Mouse (Mus musculus) forebrain, embryonic 15.5 days (tissue): Measurements from ENCODE around the gene Vgll1. TPM values are rescaled to one million over a fixed set of nuclear protein-coding genes. Genes with fewer than 3 reads are reported as not detected.

ENCODE experiments used
- ATAC-seq: fragments of 200-750 bp; cut with Nextera tagmentation; replicated peaks from 2 replicates; pipeline ENCODE4 v1.8.0; 2017; ENCODE audit warnings: mild to moderate bottlenecking, moderate TSS enrichment, moderate library complexity
- H3K27ac ChIP-seq: fragments of 300-500 bp; sonication (generic); replicated peaks from 2 replicates; pipeline ENCODE4 v1.5.1; 2015; ENCODE audit warnings: mild to moderate bottlenecking, inconsistent platforms
- H3K27me3 ChIP-seq: fragments of 300-500 bp; sonication (generic); 2 replicates; pipeline ENCODE4 v1.6.1; 2015; ENCODE audit warnings: inconsistent platforms
- H3K36me3 ChIP-seq: fragments of 300-500 bp; sonication (generic); 2 replicates; pipeline ENCODE4 v1.6.1; 2015; ENCODE audit warnings: mild to moderate bottlenecking, inconsistent platforms
- H3K4me1 ChIP-seq: fragments of 300-500 bp; sonication (generic); 2 replicates; pipeline ENCODE4 v1.6.1; 2015; ENCODE audit warnings: inconsistent platforms
- H3K4me2 ChIP-seq: fragments of 300-500 bp; sonication (generic); replicated peaks from 2 replicates; pipeline ENCODE4 v1.6.1; 2015; ENCODE audit warnings: mild to moderate bottlenecking, inconsistent platforms
- H3K4me3 ChIP-seq: fragments of 300-500 bp; sonication (generic); 2 replicates; pipeline ENCODE4 v1.5.1; 2015; ENCODE audit warnings: mild to moderate bottlenecking, inconsistent platforms
- H3K9ac ChIP-seq: fragments of 300-500 bp; sonication (generic); replicated peaks from 2 replicates; pipeline ENCODE4 v1.6.1; 2015; ENCODE audit warnings: mild to moderate bottlenecking, inconsistent platforms
- H3K9me3 ChIP-seq: fragments of 300-500 bp; sonication (generic); 2 replicates; pipeline ENCODE4 v1.6.1; 2016; ENCODE audit warnings: inconsistent platforms
- WGBS: fragments of 180-500 bp; shearing (Covaris S2); methylation state at CpG from one replicate; pipeline ENCODE4 v1.1.7; 2015; ENCODE audit warnings: mixed read lengths; 5-methylcytosine and 5-hydroxymethylcytosine counted together
- polyA plus RNA-seq: library from polyadenylated mRNA; unstranded; fragments of >200 nt; fragmentation: Nextera tagmentation; extraction: Ambion mirVana; gene quantifications from 2 replicates; pipeline ENCODE4 v1.2.1, GENCODE M21; 2015

The Vgll1 gene
- polyA plus RNA-seq, 1 experiment from 2014 or later, result not detected

- Histone ChIP-seq H3K27me3 (no peaks in the 10 kb centered on the region), H3K4me3 (no peak overlapping the region), H3K4me2 (no peak overlapping the region), H3K9me3 (no peaks in the 10 kb centered on the region), H3K36me3 (no peaks in the 10 kb centered on the region), H3K4me1 (no peaks in the 10 kb centered on the region), H3K27ac (no peak overlapping the region), H3K9ac (no peak overlapping the region)
- ATAC-seq, result no peak
- WGBS, result 73% methylated on average over 1 of the region's 1 CpGs
Observed at GRCm38 (mm10) chrX:57153520-57153919, 65.6 kb downstream of the Vgll1 start.

Other genes with a start within 250 kb of the Vgll1 start
- not detected in 2 replicates for gene Adgrg4, start 217.9 kb upstream of the Vgll1 start, polyA plus RNA-seq
- gene Brs3, start 45.0 kb upstream of the Vgll1 start, polyA plus RNA-seq, result 0.36 and 0.65 TPM in 2 replicates
- 96.2 and 104 TPM in 2 replicates for gene Htatsf1, start 34.5 kb upstream of the Vgll1 start, polyA plus RNA-seq
- gene Cd40lg, start 124.0 kb downstream of the Vgll1 start, polyA plus RNA-seq, result not detected in 2 replicates